In genomic region chr2:67816149-67816548, GRCm38 (mm10) we compare ENCODE assay signal across 28 mouse cellular contexts.
"Had no signal": no experiment of that assay in that cellular context is flagged by ENCODE, and none has a peak within 500 bp of the region (broad histone marks: within the 10 kb centered on the region; RNA-seq: fewer than 3 reads in every experiment).

No protein-coding gene starts in this region.

- H3K9me3 ChIP-seq: embryonic facial prominence, embryonic 10.5 days; embryonic facial prominence, embryonic 12.5 days; embryonic facial prominence, embryonic 13.5 days; embryonic facial prominence, embryonic 15.5 days; forebrain, embryonic 10.5 days; forebrain, embryonic 12.5 days; forebrain, embryonic 13.5 days; forebrain, embryonic 15.5 days had no signal

- H3K4me2 ChIP-seq: embryonic facial prominence, embryonic 12.5 days; embryonic facial prominence, embryonic 13.5 days; embryonic facial prominence, embryonic 15.5 days; forebrain, embryonic 12.5 days; forebrain, embryonic 13.5 days; forebrain, embryonic 15.5 days had no signal

- H3K36me3 ChIP-seq: embryonic facial prominence, embryonic 10.5 days; embryonic facial prominence, embryonic 12.5 days; embryonic facial prominence, embryonic 13.5 days; embryonic facial prominence, embryonic 15.5 days; forebrain, embryonic 10.5 days; forebrain, embryonic 12.5 days; forebrain, embryonic 15.5 days had no signal

- ATAC-seq: forebrain, embryonic 13.5 days; forebrain, embryonic 14.5 days; forebrain, embryonic 15.5 days; forebrain, embryonic 16.5 days; forebrain, postnatal 0 days had no signal

- DNase-seq: cerebellum, adult 2 months; cerebellum, adult 8-10 months; cerebellum, adult 9-10 months; cerebellum, adult 9-11 months; cerebellum, postnatal 10 days; cerebellum, postnatal 14 days; cerebellum, postnatal 25 days; cerebellum, postnatal 36 days; embryo, embryonic 11 days; forebrain, postnatal 0 days; gastrocnemius, adult 2 months; gastrocnemius, postnatal 10 days; gastrocnemius, postnatal 14 days; gastrocnemius, postnatal 25 days; gastrocnemius, postnatal 36 days; heart, adult 11 months; heart, adult 18-20 months had no signal

- H3K4me3 ChIP-seq: embryonic facial prominence, embryonic 10.5 days; embryonic facial prominence, embryonic 12.5 days; embryonic facial prominence, embryonic 13.5 days; embryonic facial prominence, embryonic 15.5 days; erythroblast, embryonic 14.5 days; forebrain, embryonic 10.5 days; forebrain, embryonic 12.5 days; forebrain, embryonic 13.5 days; forebrain, embryonic 15.5 days; gastrocnemius, adult 2 months had no signal

- H3K4me1 ChIP-seq: embryonic facial prominence, embryonic 12.5 days; embryonic facial prominence, embryonic 13.5 days; embryonic facial prominence, embryonic 15.5 days; forebrain, embryonic 10.5 days; forebrain, embryonic 12.5 days; forebrain, embryonic 13.5 days had no signal

- H3K27me3 ChIP-seq: embryonic facial prominence, embryonic 12.5 days; embryonic facial prominence, embryonic 13.5 days; embryonic facial prominence, embryonic 15.5 days; forebrain, embryonic 12.5 days; forebrain, embryonic 13.5 days; forebrain, embryonic 15.5 days had no signal

- H3K27ac ChIP-seq: embryonic facial prominence, embryonic 10.5 days; embryonic facial prominence, embryonic 12.5 days; embryonic facial prominence, embryonic 13.5 days; embryonic facial prominence, embryonic 15.5 days; forebrain, embryonic 10.5 days; forebrain, embryonic 12.5 days; forebrain, embryonic 13.5 days; forebrain, embryonic 15.5 days; gastrocnemius, adult 2 months had no signal

- H3K9ac ChIP-seq: embryonic facial prominence, embryonic 12.5 days; embryonic facial prominence, embryonic 13.5 days; embryonic facial prominence, embryonic 15.5 days; forebrain, embryonic 12.5 days; forebrain, embryonic 13.5 days; forebrain, embryonic 15.5 days; forebrain, postnatal 0 days had no signal
